Mouse (Mus musculus): ENCODE measurements around the gene Gpbp1.

DNA sequence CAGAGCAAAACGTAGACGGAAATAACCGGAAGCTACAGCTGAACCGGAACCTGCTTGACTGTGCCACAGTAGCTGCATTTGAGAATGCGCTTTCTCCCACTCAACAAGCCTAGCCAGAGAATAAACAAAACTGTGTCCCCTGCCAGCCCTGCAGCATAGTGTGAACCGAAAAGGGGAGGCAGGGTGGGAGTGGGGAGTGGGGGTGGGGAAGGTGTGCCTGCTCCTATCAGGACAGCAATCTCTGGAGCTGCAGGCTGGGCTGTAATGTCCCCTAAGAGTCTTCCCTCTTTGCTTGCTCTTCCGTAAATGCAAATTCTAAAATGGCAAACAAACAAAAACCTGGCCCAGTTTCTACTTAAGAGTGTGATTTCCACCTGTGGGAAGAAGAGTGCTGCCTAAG, 92.8 kb downstream of the Gpbp1 start:
- TF ChIP-seq CTCF (IDR thresholded peaks at IDR 0.05; ENCODE audit: borderline replicate concordance, insufficient read depth, low read length) (no peak), POLR2A (IDR thresholded peaks at IDR 0.05; ENCODE audit: low read depth, low read length) (no peak)

All from embryonic fibroblast, embryonic 13.5 days (primary cell).